Mouse (Mus musculus) thymus, postnatal 14 days (tissue): ENCODE measurements at regions not wholly inside any gene's neighbourhood (a gene's known extent, or its start where the extent isn't known, plus 50 kb on each side); places are given as distances from the start of the nearest gene placed in this dataset.

Experiments used
- DNase-seq: peaks from one replicate; pipeline ENCODE4 v3.0.0; 2021

DNA sequence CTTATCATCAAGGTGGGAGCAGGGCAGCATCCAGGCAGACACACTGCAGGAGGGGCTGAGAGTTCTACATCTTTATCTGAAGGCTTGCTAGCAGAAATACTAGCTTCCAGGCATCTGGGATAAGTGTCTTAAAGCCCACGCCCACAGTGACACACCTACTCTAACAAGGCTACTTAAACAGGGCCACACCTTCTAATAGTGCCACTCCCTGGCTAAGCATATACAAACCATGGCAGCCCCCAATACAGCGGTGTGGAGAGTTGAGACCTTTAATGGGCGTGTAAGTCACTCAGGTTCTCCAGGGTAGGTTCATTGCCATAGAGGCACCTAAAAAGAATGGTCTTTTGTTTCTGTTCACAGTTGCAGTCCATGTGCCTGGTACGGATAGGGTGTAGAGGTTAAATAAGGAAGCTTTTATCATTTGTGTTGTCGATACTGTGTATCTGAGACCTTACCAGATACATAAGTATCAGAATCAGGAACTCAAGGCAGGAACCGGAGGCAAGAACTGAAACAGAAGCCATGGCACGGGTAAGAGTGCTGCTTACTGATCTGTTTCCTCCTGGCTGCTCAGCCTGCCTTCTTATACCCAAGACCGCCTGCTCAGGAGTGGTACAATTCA is 69.0 kb upstream of the Atrnl1 start:
- no peak for DNase-seq

- no peak for DNase-seq
These were observed 68.3 kb upstream of the Atrnl1 start for GRCm38 (mm10) chr19:57542506-57542905.

DNA sequence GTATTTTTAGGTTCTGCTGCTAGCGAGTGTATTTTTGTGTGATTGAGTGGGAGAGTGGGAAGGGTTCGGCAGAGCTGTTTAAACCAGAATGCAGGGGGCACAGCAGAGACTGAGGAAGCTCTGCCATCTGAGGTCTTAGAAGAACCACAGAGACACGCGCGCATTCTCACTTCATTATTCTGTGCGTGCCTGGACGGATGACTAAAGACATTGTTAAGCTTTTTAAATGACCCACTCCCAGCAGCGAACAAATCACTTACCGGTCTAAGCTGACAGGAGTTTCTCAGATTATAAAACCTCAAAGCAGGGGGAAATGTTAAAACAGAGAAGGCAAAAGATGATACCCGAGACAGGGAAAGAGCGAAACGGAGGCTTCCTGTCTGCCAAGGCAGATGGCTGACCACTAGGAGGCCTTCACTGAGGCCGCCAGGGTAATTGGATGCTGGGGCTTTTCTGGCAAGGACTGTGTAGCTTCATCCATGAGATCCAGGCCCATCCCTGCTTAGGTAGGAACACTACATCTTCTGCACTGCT is 67.1 kb upstream of the Atrnl1 start:
- no peak for DNase-seq

GRCm38 (mm10) chr19:57544229-57544879 is 66.5 kb upstream of the Atrnl1 start:
- DNase-seq: no peak

- DNase-seq: no peak
These were observed 65.8 kb upstream of the Atrnl1 start for GRCm38 (mm10) chr19:57545071-57545470.

- peak; percentile 18 for DNase-seq
These were observed 64.8 kb upstream of the Atrnl1 start for GRCm38 (mm10) chr19:57546039-57546438.

GRCm38 (mm10) chr19:57546519-57546918 is 64.3 kb upstream of the Atrnl1 start:
- no peak for DNase-seq

DNA sequence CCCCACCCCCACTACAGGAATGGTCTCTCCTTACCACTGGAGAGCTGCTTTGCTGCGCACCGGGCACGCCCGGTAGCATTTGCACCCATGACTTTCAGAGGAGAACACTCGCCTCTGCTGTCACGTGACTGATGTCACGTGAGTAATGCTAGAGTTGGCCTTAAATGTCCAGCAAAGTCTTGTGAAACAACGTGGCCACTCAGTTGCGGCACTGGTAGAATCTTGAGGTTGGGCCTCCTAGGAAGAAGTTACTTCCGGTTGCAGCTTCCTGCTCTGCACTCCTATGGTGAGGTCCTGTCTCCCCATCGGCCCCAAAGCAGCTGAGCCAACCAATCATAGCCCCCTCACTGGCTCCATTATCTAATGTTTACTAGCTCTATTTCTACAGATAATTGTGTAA is 62.7 kb upstream of the Atrnl1 start:
- DNase-seq: no peak

DNA sequence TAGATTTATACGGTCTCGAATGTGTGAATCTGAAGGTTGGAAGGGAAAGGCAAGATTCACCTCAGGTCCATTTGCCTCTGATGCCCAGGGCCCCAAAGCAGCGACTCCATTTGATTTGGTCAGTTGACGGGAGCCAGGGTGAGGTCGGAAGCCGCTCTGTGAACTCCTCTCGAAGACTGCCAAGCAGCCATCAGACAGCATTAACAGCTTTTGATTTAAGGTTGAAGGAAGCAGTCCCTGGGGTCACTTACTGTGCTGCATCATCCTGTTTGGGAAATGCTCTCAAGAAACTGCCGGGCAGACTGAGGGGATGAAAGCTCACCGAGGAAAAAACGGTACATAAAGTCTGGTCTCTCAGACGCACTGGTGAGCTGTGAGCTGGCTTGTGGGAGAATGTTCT is 62.2 kb upstream of the Atrnl1 start:
- no peak for DNase-seq

DNA sequence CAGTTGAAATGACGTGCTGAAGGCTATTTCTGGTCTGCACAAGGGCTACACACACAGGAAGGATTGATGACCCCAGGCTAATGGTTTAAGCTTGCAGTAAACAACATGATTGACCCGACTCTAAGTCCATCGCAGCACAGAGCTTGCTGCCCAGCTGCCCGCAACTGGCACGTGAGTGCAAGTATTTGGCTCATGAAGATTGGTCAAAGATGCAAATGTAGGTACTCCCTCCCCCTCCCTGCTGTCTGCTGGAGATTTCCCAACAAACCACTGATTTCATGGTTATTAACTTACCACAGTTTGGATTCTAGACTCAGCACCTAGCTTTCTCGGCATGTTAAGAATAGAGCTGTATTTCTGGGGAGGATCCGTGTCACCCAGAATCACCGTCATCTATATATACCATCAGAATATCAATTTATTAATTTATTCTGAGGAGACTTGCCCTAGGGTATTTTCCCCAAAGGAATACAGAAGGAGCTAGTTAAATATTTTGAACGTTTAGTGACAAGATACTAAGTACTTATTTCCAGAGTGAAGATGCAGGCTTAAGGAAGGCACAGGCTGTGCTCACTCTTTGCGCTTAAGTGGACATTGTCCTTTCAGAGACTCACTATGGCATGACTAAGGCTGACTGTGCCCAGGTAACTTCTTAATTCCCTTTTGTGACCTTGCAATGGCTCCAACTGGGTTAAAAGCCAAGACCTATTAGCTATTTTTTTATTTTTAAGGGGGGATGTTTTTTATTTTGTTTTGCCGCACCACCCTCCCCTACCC is 57.7 kb upstream of the Atrnl1 start:
- DNase-seq: no peak

DNA sequence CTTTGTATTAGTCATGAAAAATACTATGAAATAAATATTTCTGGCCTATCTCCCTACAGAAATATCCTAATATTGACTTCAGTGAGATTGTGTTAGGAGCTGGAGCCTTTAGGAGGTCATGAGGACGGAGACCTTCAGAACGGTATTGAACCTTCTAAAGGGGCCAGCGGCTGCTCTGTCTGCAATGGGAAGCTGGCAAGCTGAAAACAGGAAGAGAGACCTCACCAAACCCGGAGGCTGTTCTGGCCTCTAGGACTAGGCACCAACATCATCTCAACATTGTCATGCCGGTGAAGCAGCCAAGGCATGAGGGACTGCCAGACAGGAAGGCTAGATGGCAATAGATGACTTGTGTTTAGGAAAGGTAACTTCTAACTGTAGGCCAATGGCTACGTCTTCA is 56.7 kb upstream of the Atrnl1 start:
- DNase-seq: no peak

DNA sequence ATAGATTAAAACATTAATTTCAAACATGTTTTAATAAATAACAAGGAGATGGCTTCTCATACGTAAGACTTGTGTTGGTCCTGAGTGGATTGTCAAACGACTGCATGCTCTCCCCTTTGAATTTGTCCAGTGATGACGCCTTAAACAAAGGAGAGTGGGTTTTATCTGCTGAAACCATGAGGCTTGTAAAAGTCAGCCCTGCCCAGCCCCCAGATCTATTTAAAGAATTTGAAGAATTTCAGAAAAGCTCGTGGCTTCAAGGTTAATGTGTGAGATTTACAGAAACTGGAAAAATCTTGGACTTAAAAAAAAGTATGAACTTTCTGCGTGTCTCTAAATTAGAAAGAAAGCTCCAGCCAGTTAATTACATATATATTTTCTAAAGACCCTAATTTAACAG is 55.5 kb upstream of the Atrnl1 start:
- no peak for DNase-seq

DNA sequence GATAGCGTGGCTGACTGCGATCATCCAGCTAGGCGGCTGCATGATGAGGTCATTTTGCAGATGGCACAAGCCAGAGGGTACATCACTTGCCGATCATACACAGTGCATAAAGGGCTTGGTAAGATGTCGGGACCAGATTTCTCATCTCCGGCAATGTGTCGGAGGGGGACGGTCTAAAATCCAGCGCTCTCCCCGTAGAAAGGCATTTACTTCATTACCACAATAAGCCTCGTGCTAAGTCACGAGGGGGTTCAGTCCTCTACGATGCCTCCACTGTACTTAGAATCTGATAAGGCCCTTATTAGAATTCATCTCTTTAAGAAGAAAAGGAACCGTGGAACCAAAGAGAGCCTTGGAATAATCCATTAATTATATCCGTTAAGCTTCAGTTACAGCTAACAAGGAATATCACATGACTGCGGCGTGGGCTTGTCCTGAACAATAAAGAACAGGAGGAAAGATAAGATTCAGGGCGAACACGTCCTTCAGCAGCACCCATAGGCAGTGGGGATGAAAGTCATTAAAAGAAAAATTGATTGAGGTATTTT is 52.3 kb upstream of the Atrnl1 start:
- no peak for DNase-seq

GRCm38 (mm10) chr19:57560757-57561156 is 50.1 kb upstream of the Atrnl1 start:
- no peak for DNase-seq
